Mouse (Mus musculus) heart, embryonic 10.5 days (tissue): ENCODE measurements around the gene Astn2. TPM values are rescaled to one million over a fixed set of nuclear protein-coding genes. Genes with fewer than 3 reads are reported as not detected.

Source experiments
- DNase-seq: peaks from one replicate; pipeline ENCODE4 v3.0.0-alpha.2; 2017; ENCODE audit warnings: low spot score
- H3K27ac ChIP-seq: fragments of 300-500 bp; sonication (generic); 2 replicates; pipeline ENCODE4 v1.5.1; 2016; ENCODE audit warnings: mild to moderate bottlenecking
- H3K27me3 ChIP-seq: fragments of 300-500 bp; sonication (generic); 2 replicates; pipeline ENCODE4 v1.6.1; 2016; ENCODE audit warnings: mild to moderate bottlenecking; ENCODE audit not compliant: poor library complexity, insufficient read depth, severe bottlenecking
- H3K36me3 ChIP-seq: fragments of 300-500 bp; sonication (generic); 2 replicates; pipeline ENCODE4 v1.6.1; 2016; ENCODE audit warnings: mild to moderate bottlenecking, moderate library complexity
- H3K4me1 ChIP-seq: fragments of 300-500 bp; sonication (generic); 2 replicates; pipeline ENCODE4 v1.6.1; 2016; ENCODE audit warnings: mild to moderate bottlenecking
- H3K4me3 ChIP-seq: fragments of 300-500 bp; sonication (generic); 2 replicates; pipeline ENCODE4 v1.5.1; 2016; ENCODE audit warnings: mild to moderate bottlenecking, moderate library complexity
- H3K9me3 ChIP-seq: fragments of 300-500 bp; sonication (generic); 2 replicates; pipeline ENCODE4 v1.6.1; 2016; ENCODE audit warnings: mild to moderate bottlenecking, moderate library complexity
- WGBS: fragments of 180-500 bp; shearing (Covaris S2); methylation state at CpG from one replicate; pipeline ENCODE4 v1.1.7; 2016; 5-methylcytosine and 5-hydroxymethylcytosine counted together
- polyA plus RNA-seq: library from polyadenylated mRNA; unstranded; fragments of >200 nt; fragmentation: Nextera tagmentation; extraction: Ambion mirVana; gene quantifications from 2 replicates; pipeline ENCODE4 v1.2.1, GENCODE M21; 2016

Gene Astn2
- polyA plus RNA-seq, 1 experiment from 2014 or later, result 0.18 TPM

GRCm38 (mm10) chr4:66285034-66285433 is 119.4 kb downstream of the Astn2 start:
- H3K9me3 ChIP-seq, result no peaks in the 10 kb centered on the region
- H3K27ac ChIP-seq, result no peak overlapping the region
- no peaks in the 10 kb centered on the region for H3K4me1 ChIP-seq
- H3K27me3 ChIP-seq, result no peaks in the 10 kb centered on the region
- H3K4me3 ChIP-seq, result no peak overlapping the region
- no peaks in the 10 kb centered on the region for H3K36me3 ChIP-seq
- no peak for DNase-seq

GRCm38 (mm10) chr4:66276096-66276495 is 128.3 kb downstream of the Astn2 start:
- no peaks in the 10 kb centered on the region for H3K36me3 ChIP-seq
- H3K9me3 ChIP-seq, result no peaks in the 10 kb centered on the region
- 64% methylated on average over 4 of the region's 4 CpGs for WGBS
- H3K27ac ChIP-seq, result no peak overlapping the region
- no peak for DNase-seq
- no peak overlapping the region for H3K4me3 ChIP-seq
- H3K27me3 ChIP-seq, result no peaks in the 10 kb centered on the region
- H3K4me1 ChIP-seq, result no peaks in the 10 kb centered on the region

- H3K27ac ChIP-seq, result no peak overlapping the region
- no peaks in the 10 kb centered on the region for H3K4me1 ChIP-seq
- H3K27me3 ChIP-seq, result no peaks in the 10 kb centered on the region
- no peaks in the 10 kb centered on the region for H3K9me3 ChIP-seq
- no peak for DNase-seq
- no peak overlapping the region for H3K4me3 ChIP-seq
- 85% methylated on average over 6 of the region's 6 CpGs for WGBS
- no peaks in the 10 kb centered on the region for H3K36me3 ChIP-seq
Observed at GRCm38 (mm10) chr4:66271550-66272117, 132.8 kb downstream of the Astn2 start.

- WGBS, result 69% methylated on average over 4 of the region's 4 CpGs
- no peaks in the 10 kb centered on the region for H3K36me3 ChIP-seq
Observed at GRCm38 (mm10) chr4:66264031-66264430, 140.4 kb downstream of the Astn2 start.

GRCm38 (mm10) chr4:66261276-66261675 is 143.1 kb downstream of the Astn2 start:
- Histone ChIP-seq H3K4me3 (no peak overlapping the region), H3K27me3 (no peaks in the 10 kb centered on the region), H3K9me3 (no peaks in the 10 kb centered on the region), H3K27ac (no peak overlapping the region), H3K36me3 (no peaks in the 10 kb centered on the region), H3K4me1 (no peaks in the 10 kb centered on the region)
- 85% methylated on average over 3 of the region's 3 CpGs for WGBS
- no peak for DNase-seq

More at GRCm38 (mm10) chr4:66264031-66264430, 140.4 kb downstream of the Astn2 start:
- DNase-seq, result no peak
- no peaks in the 10 kb centered on the region for H3K4me1 ChIP-seq
- no peak overlapping the region for H3K27ac ChIP-seq
- no peaks in the 10 kb centered on the region for H3K27me3 ChIP-seq
- no peaks in the 10 kb centered on the region for H3K9me3 ChIP-seq
- H3K4me3 ChIP-seq, result no peak overlapping the region

GRCm38 (mm10) chr4:66258905-66259304 is 145.5 kb downstream of the Astn2 start:
- H3K36me3 ChIP-seq, result no peaks in the 10 kb centered on the region
- no peaks in the 10 kb centered on the region for H3K27me3 ChIP-seq
- no peaks in the 10 kb centered on the region for H3K9me3 ChIP-seq
- no peak for DNase-seq
- no peaks in the 10 kb centered on the region for H3K4me1 ChIP-seq
- WGBS, result 75% methylated on average over 2 of the region's 2 CpGs
- no peak overlapping the region for H3K27ac ChIP-seq
- H3K4me3 ChIP-seq, result no peak overlapping the region

- WGBS, result 81% methylated on average over 4 of the region's 4 CpGs
- no peaks in the 10 kb centered on the region for H3K9me3 ChIP-seq
- H3K36me3 ChIP-seq, result no peaks in the 10 kb centered on the region
- no peak overlapping the region for H3K4me3 ChIP-seq
- DNase-seq, result no peak
- no peaks in the 10 kb centered on the region for H3K4me1 ChIP-seq
- H3K27ac ChIP-seq, result no peak overlapping the region
- H3K27me3 ChIP-seq, result no peaks in the 10 kb centered on the region
Observed at GRCm38 (mm10) chr4:66254695-66255492, 149.5 kb downstream of the Astn2 start.

- no peak overlapping the region for H3K4me3 ChIP-seq
- H3K27ac ChIP-seq, result no peak overlapping the region
- no peaks in the 10 kb centered on the region for H3K9me3 ChIP-seq
- no peak for DNase-seq
- no peaks in the 10 kb centered on the region for H3K27me3 ChIP-seq
- H3K36me3 ChIP-seq, result no peaks in the 10 kb centered on the region
- WGBS, result 84% methylated on average over 8 of the region's 8 CpGs
- H3K4me1 ChIP-seq, result no peaks in the 10 kb centered on the region
Observed at GRCm38 (mm10) chr4:66248521-66248920, 155.9 kb downstream of the Astn2 start.

GRCm38 (mm10) chr4:66242683-66243082 is 161.7 kb downstream of the Astn2 start:
- H3K4me1 ChIP-seq, result no peaks in the 10 kb centered on the region
- no peaks in the 10 kb centered on the region for H3K36me3 ChIP-seq
- no peak overlapping the region for H3K27ac ChIP-seq
- H3K4me3 ChIP-seq, result no peak overlapping the region
- H3K9me3 ChIP-seq, result no peaks in the 10 kb centered on the region
- DNase-seq, result no peak
- no peaks in the 10 kb centered on the region for H3K27me3 ChIP-seq

- Histone ChIP-seq H3K4me1 (no peaks in the 10 kb centered on the region), H3K4me3 (no peak overlapping the region), H3K36me3 (no peaks in the 10 kb centered on the region), H3K27ac (no peak overlapping the region), H3K27me3 (no peaks in the 10 kb centered on the region), H3K9me3 (no peaks in the 10 kb centered on the region)
- 82% methylated on average over 3 of the region's 3 CpGs for WGBS
- no peak for DNase-seq
Observed at GRCm38 (mm10) chr4:66232799-66233198, 171.6 kb downstream of the Astn2 start.

GRCm38 (mm10) chr4:66232350-66232749 is 172.1 kb downstream of the Astn2 start:
- no peaks in the 10 kb centered on the region for H3K36me3 ChIP-seq
- H3K4me1 ChIP-seq, result no peaks in the 10 kb centered on the region
- WGBS, result 75% methylated on average over 2 of the region's 2 CpGs
- H3K27ac ChIP-seq, result no peak overlapping the region
- no peak for DNase-seq
- no peaks in the 10 kb centered on the region for H3K27me3 ChIP-seq
- no peaks in the 10 kb centered on the region for H3K9me3 ChIP-seq
- H3K4me3 ChIP-seq, result no peak overlapping the region

- no peaks in the 10 kb centered on the region for H3K27me3 ChIP-seq
- no peaks in the 10 kb centered on the region for H3K36me3 ChIP-seq
- no peak for DNase-seq
- H3K27ac ChIP-seq, result no peak overlapping the region
- no peak overlapping the region for H3K4me3 ChIP-seq
- no peaks in the 10 kb centered on the region for H3K4me1 ChIP-seq
- H3K9me3 ChIP-seq, result no peaks in the 10 kb centered on the region
- WGBS, result 80% methylated on average over 4 of the region's 4 CpGs
Observed at GRCm38 (mm10) chr4:66230735-66231134, 173.7 kb downstream of the Astn2 start.

- no peak for DNase-seq
- WGBS, result 82% methylated on average over 9 of the region's 9 CpGs
- Histone ChIP-seq H3K27ac (no peak overlapping the region), H3K4me1 (no peaks in the 10 kb centered on the region), H3K27me3 (no peaks in the 10 kb centered on the region), H3K36me3 (no peaks in the 10 kb centered on the region), H3K4me3 (no peak overlapping the region), H3K9me3 (no peaks in the 10 kb centered on the region)
Observed at GRCm38 (mm10) chr4:66222602-66223317, 181.7 kb downstream of the Astn2 start.
